Mouse (Mus musculus) cortical plate, adult 2 months (tissue): ENCODE measurements around the gene Mcl1. TPM values are rescaled to one million over a fixed set of nuclear protein-coding genes. Genes with fewer than 3 reads are reported as not detected.
"Not testable (repeated sequence)": the region's sequence is repeated elsewhere in the genome, so short reads cannot be mapped to it uniquely, and the experiment has no call there.

ENCODE experiments used
- H3K27ac ChIP-seq: fragments of 200-500 bp; 2 replicates; pipeline ENCODE4 v1.5.1; 2012; ENCODE audit warnings: low read length, control low read depth, inconsistent platforms; ENCODE audit not compliant: insufficient read depth
- H3K4me1 ChIP-seq: fragments of 200-500 bp; 2 replicates; pipeline ENCODE4 v1.6.1; 2011; ENCODE audit warnings: low read length; ENCODE audit not compliant: control insufficient read depth, insufficient read depth
- H3K4me3 ChIP-seq: fragments of 200-500 bp; 2 replicates; pipeline ENCODE4 v1.5.1; 2011; ENCODE audit warnings: mild to moderate bottlenecking, low read length, control low read depth; ENCODE audit not compliant: insufficient read depth
- CTCF ChIP-seq: fragments of 200-500 bp; IDR thresholded peaks from 2 replicates; pipeline ENCODE4 v1.5.1; 2011; ENCODE audit warnings: mild to moderate bottlenecking, control low read depth, low read length; ENCODE audit not compliant: insufficient read depth; ENCODE audit errors: extremely low read depth
- POLR2A ChIP-seq: fragments of 200-500 bp; IDR thresholded peaks from 2 replicates; pipeline ENCODE4 v1.6.1; 2011; ENCODE audit warnings: mild to moderate bottlenecking, low read length, control low read depth; ENCODE audit not compliant: insufficient read depth; ENCODE audit errors: extremely low read depth
- polyA plus RNA-seq: library from polyadenylated mRNA; depleted of rRNA; stranded (reverse); fragments of >200 nt; gene quantifications from 2 replicates; pipeline ENCODE4 v1.2.3, GENCODE M21; 2012

Mcl1 gene
- polyA plus RNA-seq, 1 experiment = 39.5 TPM

DNA sequence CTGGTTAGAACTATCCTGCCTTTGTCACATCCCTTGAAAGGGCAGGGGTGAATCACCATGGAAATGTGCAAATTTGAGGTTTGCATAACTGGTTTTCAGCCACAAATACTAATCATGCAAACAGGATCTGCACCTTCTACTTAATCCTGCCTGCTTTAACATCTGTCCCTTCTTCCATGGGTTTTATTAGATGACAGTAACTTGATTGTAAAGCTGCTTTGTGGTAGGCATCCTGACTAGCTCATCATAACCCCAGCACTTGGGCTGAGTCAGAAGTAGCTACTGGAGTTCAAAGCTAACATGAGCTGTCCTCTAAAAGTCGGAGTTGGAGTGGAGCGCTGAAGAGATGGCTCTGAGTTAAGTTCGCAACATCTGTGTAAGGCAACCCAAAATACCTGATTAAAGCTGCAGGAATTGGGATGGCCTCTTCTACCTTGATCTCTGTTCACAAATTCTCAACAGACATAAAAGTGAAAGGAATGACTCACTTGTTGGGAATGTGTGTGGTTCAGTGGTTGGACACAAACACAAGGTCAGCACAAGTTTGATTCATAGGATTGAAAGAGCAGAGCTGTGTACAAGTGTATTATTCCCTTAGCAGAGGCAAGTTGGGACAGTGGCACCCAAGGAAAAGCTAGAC, 5.5 kb downstream of the Mcl1 start:
- Histone ChIP-seq H3K4me3 (no peak overlapping the region), H3K27ac (no peak overlapping the region), H3K4me1 (peaks cover 18% of the 10 kb centered on the region)
- TF ChIP-seq POLR2A (no peak), CTCF (no peak)

DNA sequence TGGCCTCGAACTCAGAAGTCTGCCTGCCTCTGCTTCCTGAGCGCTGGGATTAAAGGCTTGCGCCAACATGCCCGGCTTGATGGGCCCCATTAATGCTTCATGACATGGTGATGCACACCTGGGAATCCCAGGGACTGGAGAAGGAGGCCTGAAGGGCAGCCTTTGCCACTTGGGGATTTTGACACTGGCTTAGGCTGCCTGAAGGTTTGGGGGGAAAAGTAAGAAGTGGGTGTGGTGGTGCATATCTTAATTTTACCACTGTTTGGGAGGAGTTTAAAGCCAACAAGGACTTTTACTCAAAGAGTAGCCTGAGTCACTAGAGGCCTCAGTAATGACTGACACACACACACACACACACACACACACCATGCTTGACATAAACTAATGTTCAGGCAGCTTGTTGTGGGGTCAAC, 6.4 kb downstream of the Mcl1 start:
- H3K4me3 ChIP-seq = no peak overlapping the region
- H3K27ac ChIP-seq = no peak overlapping the region
- peaks cover 18% of the 10 kb centered on the region for H3K4me1 ChIP-seq
- TF ChIP-seq CTCF (no peak), POLR2A (no peak)

DNA sequence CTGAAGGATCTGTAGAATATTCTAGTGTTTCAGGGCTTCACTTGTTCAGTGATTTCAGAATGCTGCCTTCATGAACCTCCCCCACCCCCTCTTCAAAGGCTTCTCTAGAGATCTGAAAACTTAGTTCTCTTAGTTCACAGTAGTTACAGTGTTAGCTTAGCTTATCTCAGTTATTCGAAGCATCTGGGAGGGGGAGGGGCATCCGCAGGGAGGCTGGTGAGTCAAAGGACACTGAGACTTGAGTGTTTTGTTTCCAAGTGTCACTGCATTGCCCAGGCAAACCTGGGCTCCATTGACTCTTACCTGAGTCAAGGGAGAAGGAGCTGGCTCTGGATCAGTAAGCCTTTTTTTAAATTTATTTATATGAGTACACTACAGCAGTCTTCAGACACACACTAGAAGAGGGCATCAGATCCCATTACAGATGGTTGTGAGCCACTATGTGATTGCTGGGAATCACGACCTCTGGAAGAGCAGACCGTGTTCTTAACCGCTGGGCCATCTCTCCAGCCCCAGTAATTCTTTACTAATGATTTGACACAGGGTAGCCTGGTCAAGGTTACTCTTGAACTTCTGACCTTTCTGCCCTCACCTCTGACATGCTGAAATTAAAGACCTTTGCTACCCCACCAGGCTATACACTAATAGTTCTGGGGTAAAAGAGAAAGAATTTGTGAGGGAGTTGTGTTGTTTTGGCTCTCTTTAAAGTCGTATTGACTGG, 7.7 kb downstream of the Mcl1 start:
- Histone ChIP-seq H3K4me1 (peaks cover 13% of the 10 kb centered on the region), H3K4me3 (no peak overlapping the region), H3K27ac (no peak overlapping the region)
- TF ChIP-seq CTCF (no peak), POLR2A (no peak)

DNA sequence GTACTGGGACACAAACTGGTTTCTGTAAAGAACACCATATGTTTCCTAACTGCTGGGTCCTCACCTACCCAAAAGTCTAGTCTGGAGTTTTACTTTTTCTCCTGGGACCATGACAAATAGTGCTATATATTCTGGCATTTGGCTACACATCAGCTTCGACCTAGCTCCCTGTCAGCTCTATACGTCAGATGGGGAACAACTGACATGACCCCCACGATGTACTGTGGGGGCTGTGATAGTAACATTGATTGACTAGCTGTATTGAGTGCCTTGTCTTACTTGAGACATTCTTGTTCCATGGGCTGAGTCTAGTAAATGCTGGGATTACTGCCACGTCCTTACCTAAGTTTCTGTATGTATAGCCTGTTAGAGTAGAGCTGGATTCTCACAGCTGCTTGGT, 8.9 kb downstream of the Mcl1 start:
- Histone ChIP-seq H3K27ac (peak overlapping the region; percentile 5; the same call in 1 of the 2 replicates), H3K4me3 (no peak overlapping the region), H3K4me1 (peaks cover 10% of the 10 kb centered on the region)
- no peak for TF ChIP-seq CTCF
- no peak for TF ChIP-seq POLR2A

DNA sequence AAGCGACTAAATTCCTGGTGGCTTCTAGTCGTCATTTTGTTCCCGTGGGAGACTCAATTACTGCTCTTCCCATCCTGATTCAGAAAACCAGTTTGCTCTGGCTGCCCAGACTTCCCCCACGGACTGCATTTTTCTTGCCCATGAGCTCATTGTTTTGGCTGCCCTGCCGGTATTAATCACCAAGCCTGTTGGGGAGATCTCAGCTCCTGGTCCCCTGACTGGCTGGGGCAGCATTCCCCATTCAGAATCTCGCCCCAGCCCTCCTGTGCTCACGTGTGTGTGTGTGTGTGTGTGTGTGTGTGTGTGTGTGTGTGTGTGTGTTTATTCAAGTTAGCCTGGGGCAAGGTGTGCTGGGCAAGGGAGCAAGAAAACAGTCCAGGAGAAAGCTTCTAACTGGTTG, 9.4 kb downstream of the Mcl1 start:
- peak overlapping the region; percentile 5 for H3K27ac ChIP-seq
- no peak for TF ChIP-seq POLR2A
- no peak for TF ChIP-seq CTCF
- no peak overlapping the region for H3K4me3 ChIP-seq
- peaks cover 8% of the 10 kb centered on the region for H3K4me1 ChIP-seq

DNA sequence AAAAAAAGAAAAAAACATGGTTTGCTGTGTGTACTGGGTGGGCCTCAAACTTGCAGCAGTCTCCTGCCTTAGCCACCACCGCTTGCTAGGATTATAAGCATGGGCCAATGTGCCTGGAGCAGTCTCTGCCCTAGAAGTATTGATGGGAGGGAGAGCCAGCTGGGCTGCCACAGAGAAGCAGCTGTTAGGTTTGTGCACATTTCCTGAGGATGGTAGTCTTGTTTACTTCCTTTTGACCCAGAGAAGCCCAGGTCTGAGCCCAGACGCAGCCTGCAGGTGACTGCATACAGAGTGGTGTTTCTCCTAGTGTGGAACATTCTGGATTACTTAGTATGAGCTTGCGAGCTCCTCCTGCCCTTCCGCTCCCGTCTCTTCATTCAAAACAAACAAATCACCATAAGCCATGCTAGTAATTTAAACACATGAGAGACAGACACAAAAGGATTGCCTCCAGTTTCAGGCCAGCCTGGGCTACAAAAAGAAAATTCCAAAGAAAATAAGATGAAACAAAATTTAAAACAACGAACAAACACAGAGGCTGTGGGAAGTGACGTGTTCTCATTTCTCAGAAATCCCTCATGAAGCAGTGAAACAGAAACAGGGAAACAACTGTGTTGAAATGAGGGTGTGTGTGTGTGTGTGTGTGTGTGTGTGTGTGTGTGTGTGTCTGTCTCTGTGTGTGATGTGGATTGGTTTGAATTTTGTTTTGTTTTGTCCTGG, 10.2 kb downstream of the Mcl1 start:
- Histone ChIP-seq H3K4me3 (no peak overlapping the region), H3K4me1 (peaks cover 6% of the 10 kb centered on the region), H3K27ac (no peak overlapping the region)
- TF ChIP-seq CTCF (no peak), POLR2A (no peak)

DNA sequence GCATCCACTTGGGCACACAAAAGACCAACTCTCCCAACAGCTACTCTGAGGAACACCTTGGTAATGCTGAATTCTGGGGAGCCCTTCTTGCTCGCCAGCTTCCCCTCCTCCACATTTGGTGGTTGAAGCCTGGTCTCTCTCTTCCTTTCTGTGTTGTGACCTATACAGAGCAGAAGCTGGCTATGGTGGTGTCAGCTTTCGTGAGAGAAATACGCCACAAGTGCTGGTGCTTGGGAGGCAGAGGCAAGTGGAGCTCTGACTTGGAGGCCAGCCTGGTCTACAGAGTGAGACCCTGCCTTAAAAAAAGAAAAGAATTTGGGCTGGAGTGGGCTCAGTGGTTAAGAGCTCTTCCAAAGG, 10.7 kb downstream of the Mcl1 start:
- no peak overlapping the region for H3K27ac ChIP-seq
- H3K4me3 ChIP-seq = no peak overlapping the region
- peaks cover 3% of the 10 kb centered on the region; the same call in 1 of the 2 replicates for H3K4me1 ChIP-seq
- TF ChIP-seq CTCF (no peak), POLR2A (no peak)

DNA sequence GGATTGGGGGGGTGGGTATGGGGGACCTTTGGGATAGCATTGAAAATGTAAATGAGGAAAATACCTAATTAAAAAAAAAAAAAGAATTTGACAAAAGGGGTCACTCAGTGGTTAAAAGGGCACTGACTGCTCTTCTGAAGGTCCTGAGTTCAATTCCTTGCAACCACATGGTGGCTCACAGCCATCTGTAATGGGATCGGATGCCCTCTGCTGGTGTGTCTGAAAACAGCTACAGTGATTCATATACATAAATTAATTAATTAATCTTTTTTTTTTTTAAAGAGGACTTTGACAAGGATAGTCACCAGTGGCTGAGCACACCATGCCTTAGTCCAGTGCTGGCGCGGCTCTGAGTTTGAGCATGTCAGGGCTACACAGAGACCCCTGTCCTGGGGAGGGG, 11.8 kb downstream of the Mcl1 start:
- H3K27ac ChIP-seq, H3K4me1 ChIP-seq, H3K4me3 ChIP-seq: not testable (repeated sequence)
- TF ChIP-seq CTCF = 0 out of 2 replicates have a peak, but pooled peaks have one; percentile 4

DNA sequence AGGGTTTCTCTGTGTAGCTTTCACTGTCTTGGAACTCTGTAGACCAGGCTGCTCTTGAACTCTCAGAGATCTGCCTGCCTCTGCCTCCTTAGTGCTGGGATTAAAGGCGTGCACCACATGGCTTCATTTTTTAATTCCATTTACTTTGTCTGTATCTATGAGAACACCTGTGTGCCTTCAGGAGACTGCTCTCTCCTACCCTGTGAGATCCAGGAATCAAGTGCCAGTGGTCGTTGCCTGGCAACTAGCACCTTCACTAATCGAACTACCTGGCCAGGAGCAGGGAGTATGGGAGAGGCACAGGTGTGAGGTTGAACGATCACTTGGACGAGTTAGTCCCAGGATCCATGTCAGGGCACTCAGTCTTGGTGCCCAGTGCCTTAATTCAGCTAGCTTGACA, 12.6 kb downstream of the Mcl1 start:
- Histone ChIP-seq H3K27ac (no peak overlapping the region), H3K4me1 (peaks cover 3% of the 10 kb centered on the region; the same call in 1 of the 2 replicates), H3K4me3 (no peak overlapping the region)
- TF ChIP-seq POLR2A (no peak), CTCF (no peak)
